Mouse (Mus musculus): ENCODE data around the gene Stpg2. TPM values are rescaled to one million over a fixed set of nuclear protein-coding genes. Genes with fewer than 3 reads are reported as not detected.

Gene Stpg2
- polyA plus RNA-seq, 1 experiment, result not detected

- TF ChIP-seq CTCF (IDR thresholded peaks at IDR 0.05; ENCODE audit: extremely low read depth, insufficient read depth, insufficient read length, insufficient replicate concordance) (no peak), POLR2A (IDR thresholded peaks at IDR 0.05; ENCODE audit: low read depth, low read length) (no peak)
- DNase-seq (ENCODE audit: low read depth in 1 of 2, low spot score in 2 of 2), result no peak
- Histone ChIP-seq H3K27me3 (ENCODE audit: control insufficient read depth, insufficient read depth, low read length) (no peaks in the 10 kb centered on the region), H3K36me3 (ENCODE audit: control insufficient read depth, insufficient read depth, low read length) (no peaks in the 10 kb centered on the region), H3K4me1 (ENCODE audit: control insufficient read depth, insufficient read depth, insufficient read length) (no peaks in the 10 kb centered on the region), H3K4me3 (ENCODE audit: extremely low read depth, insufficient read depth, insufficient read length) (no peak overlapping the region), H3K27ac (ENCODE audit: insufficient read depth, low read length) (no peak overlapping the region)
These were observed 11.6 kb upstream of the Stpg2 start for GRCm38 (mm10) chr3:139193917-139194316.

- Histone ChIP-seq H3K36me3 (ENCODE audit: control insufficient read depth, insufficient read depth, low read length) (no peaks in the 10 kb centered on the region), H3K27ac (ENCODE audit: insufficient read depth, low read length) (no peak overlapping the region), H3K4me1 (ENCODE audit: control insufficient read depth, insufficient read depth, insufficient read length) (no peaks in the 10 kb centered on the region), H3K27me3 (ENCODE audit: control insufficient read depth, insufficient read depth, low read length) (no peaks in the 10 kb centered on the region), H3K4me3 (ENCODE audit: extremely low read depth, insufficient read depth, insufficient read length) (no peak overlapping the region)
- WGBS, result 77% methylated on average over 3 of the region's 3 CpGs
- no peak for DNase-seq (ENCODE audit: low read depth in 1 of 2, low spot score in 2 of 2)
- TF ChIP-seq CTCF (IDR thresholded peaks at IDR 0.05; ENCODE audit: extremely low read depth, insufficient read depth, insufficient read length, insufficient replicate concordance), result no peak
- no peak for TF ChIP-seq POLR2A (IDR thresholded peaks at IDR 0.05; ENCODE audit: low read depth, low read length)
These were observed 7.1 kb upstream of the Stpg2 start for GRCm38 (mm10) chr3:139198412-139198811.

- Histone ChIP-seq H3K36me3 (ENCODE audit: control insufficient read depth, insufficient read depth, low read length) (no peaks in the 10 kb centered on the region), H3K4me1 (ENCODE audit: control insufficient read depth, insufficient read depth, insufficient read length) (no peaks in the 10 kb centered on the region), H3K27ac (ENCODE audit: insufficient read depth, low read length) (no peak overlapping the region), H3K4me3 (ENCODE audit: extremely low read depth, insufficient read depth, insufficient read length) (no peak overlapping the region), H3K27me3 (ENCODE audit: control insufficient read depth, insufficient read depth, low read length) (no peaks in the 10 kb centered on the region)
- TF ChIP-seq POLR2A (IDR thresholded peaks at IDR 0.05; ENCODE audit: low read depth, low read length), result no peak
- no peak for TF ChIP-seq CTCF (IDR thresholded peaks at IDR 0.05; ENCODE audit: extremely low read depth, insufficient read depth, insufficient read length, insufficient replicate concordance)
- no peak for DNase-seq (ENCODE audit: low read depth in 1 of 2, low spot score in 2 of 2)
- 80% methylated on average over 3 of the region's 3 CpGs for WGBS
These were observed 5.2 kb upstream of the Stpg2 start for GRCm38 (mm10) chr3:139200324-139200723.

GRCm38 (mm10) chr3:139216945-139217344 is 11.5 kb downstream of the Stpg2 start:
- Histone ChIP-seq H3K27ac (ENCODE audit: insufficient read depth, low read length) (no peak overlapping the region), H3K4me1 (ENCODE audit: control insufficient read depth, insufficient read depth, insufficient read length) (no peaks in the 10 kb centered on the region), H3K4me3 (ENCODE audit: extremely low read depth, insufficient read depth, insufficient read length) (no peak overlapping the region), H3K36me3 (ENCODE audit: control insufficient read depth, insufficient read depth, low read length) (no peaks in the 10 kb centered on the region), H3K27me3 (ENCODE audit: control insufficient read depth, insufficient read depth, low read length) (no peaks in the 10 kb centered on the region)
- no peak for TF ChIP-seq POLR2A (IDR thresholded peaks at IDR 0.05; ENCODE audit: low read depth, low read length)
- TF ChIP-seq CTCF (IDR thresholded peaks at IDR 0.05; ENCODE audit: extremely low read depth, insufficient read depth, insufficient read length, insufficient replicate concordance), result no peak
- WGBS, result 75% methylated on average over 9 of the region's 9 CpGs
- DNase-seq (ENCODE audit: low read depth in 1 of 2, low spot score in 2 of 2), result no peak

- no peaks in the 10 kb centered on the region for H3K4me1 ChIP-seq (ENCODE audit: control insufficient read depth, insufficient read depth, insufficient read length)
- 89% methylated on average over 3 of the region's 3 CpGs for WGBS
These were observed 19.6 kb downstream of the Stpg2 start for GRCm38 (mm10) chr3:139225123-139225522.

GRCm38 (mm10) chr3:139226811-139227210 is 21.3 kb downstream of the Stpg2 start:
- no peak for TF ChIP-seq POLR2A (IDR thresholded peaks at IDR 0.05; ENCODE audit: low read depth, low read length)
- TF ChIP-seq CTCF (IDR thresholded peaks at IDR 0.05; ENCODE audit: extremely low read depth, insufficient read depth, insufficient read length, insufficient replicate concordance), result no peak
- no peaks in the 10 kb centered on the region for H3K36me3 ChIP-seq (ENCODE audit: control insufficient read depth, insufficient read depth, low read length)
- no peak overlapping the region for H3K4me3 ChIP-seq (ENCODE audit: extremely low read depth, insufficient read depth, insufficient read length)
- WGBS, result 93% methylated on average over 4 of the region's 4 CpGs
- no peaks in the 10 kb centered on the region for H3K27me3 ChIP-seq (ENCODE audit: control insufficient read depth, insufficient read depth, low read length)
- H3K4me1 ChIP-seq (ENCODE audit: control insufficient read depth, insufficient read depth, insufficient read length), result no peaks in the 10 kb centered on the region
- DNase-seq (ENCODE audit: low read depth in 1 of 2, low spot score in 2 of 2), result no peak
- no peak overlapping the region for H3K27ac ChIP-seq (ENCODE audit: insufficient read depth, low read length)

More at GRCm38 (mm10) chr3:139225123-139225522, 19.6 kb downstream of the Stpg2 start:
- Histone ChIP-seq H3K4me3 (ENCODE audit: extremely low read depth, insufficient read depth, insufficient read length) (no peak overlapping the region), H3K27ac (ENCODE audit: insufficient read depth, low read length) (no peak overlapping the region), H3K36me3 (ENCODE audit: control insufficient read depth, insufficient read depth, low read length) (no peaks in the 10 kb centered on the region), H3K27me3 (ENCODE audit: control insufficient read depth, insufficient read depth, low read length) (no peaks in the 10 kb centered on the region)
- no peak for TF ChIP-seq POLR2A (IDR thresholded peaks at IDR 0.05; ENCODE audit: low read depth, low read length)
- TF ChIP-seq CTCF (IDR thresholded peaks at IDR 0.05; ENCODE audit: extremely low read depth, insufficient read depth, insufficient read length, insufficient replicate concordance), result no peak
- no peak for DNase-seq (ENCODE audit: low read depth in 1 of 2, low spot score in 2 of 2)

- no peaks in the 10 kb centered on the region for H3K27me3 ChIP-seq (ENCODE audit: control insufficient read depth, insufficient read depth, low read length)
- WGBS, result 0% methylated on average over 2 of the region's 2 CpGs
- no peak for TF ChIP-seq POLR2A (IDR thresholded peaks at IDR 0.05; ENCODE audit: low read depth, low read length)
- TF ChIP-seq CTCF (IDR thresholded peaks at IDR 0.05; ENCODE audit: extremely low read depth, insufficient read depth, insufficient read length, insufficient replicate concordance), result no peak
- H3K4me3 ChIP-seq (ENCODE audit: extremely low read depth, insufficient read depth, insufficient read length), result no peak overlapping the region
- H3K27ac ChIP-seq (ENCODE audit: insufficient read depth, low read length), result peak overlapping the region; percentile 88
- H3K4me1 ChIP-seq (ENCODE audit: control insufficient read depth, insufficient read depth, insufficient read length), result no peaks in the 10 kb centered on the region; the same call in 1 of the 2 replicates
- DNase-seq (ENCODE audit: low read depth in 1 of 2, low spot score in 2 of 2), result peak in 1 of 2 experiments; percentile 56
- H3K36me3 ChIP-seq (ENCODE audit: control insufficient read depth, insufficient read depth, low read length), result no peaks in the 10 kb centered on the region
These were observed 39.7 kb downstream of the Stpg2 start for GRCm38 (mm10) chr3:139245219-139245618.
